Mouse (Mus musculus) retina, embryonic 14.5 days (tissue): ENCODE results near the gene Aak1.

ENCODE experiments used
- DNase-seq: peaks from one replicate; pipeline ENCODE4 v3.0.0-alpha.2; 2015; ENCODE audit warnings: low spot score

Aak1 gene

DNA sequence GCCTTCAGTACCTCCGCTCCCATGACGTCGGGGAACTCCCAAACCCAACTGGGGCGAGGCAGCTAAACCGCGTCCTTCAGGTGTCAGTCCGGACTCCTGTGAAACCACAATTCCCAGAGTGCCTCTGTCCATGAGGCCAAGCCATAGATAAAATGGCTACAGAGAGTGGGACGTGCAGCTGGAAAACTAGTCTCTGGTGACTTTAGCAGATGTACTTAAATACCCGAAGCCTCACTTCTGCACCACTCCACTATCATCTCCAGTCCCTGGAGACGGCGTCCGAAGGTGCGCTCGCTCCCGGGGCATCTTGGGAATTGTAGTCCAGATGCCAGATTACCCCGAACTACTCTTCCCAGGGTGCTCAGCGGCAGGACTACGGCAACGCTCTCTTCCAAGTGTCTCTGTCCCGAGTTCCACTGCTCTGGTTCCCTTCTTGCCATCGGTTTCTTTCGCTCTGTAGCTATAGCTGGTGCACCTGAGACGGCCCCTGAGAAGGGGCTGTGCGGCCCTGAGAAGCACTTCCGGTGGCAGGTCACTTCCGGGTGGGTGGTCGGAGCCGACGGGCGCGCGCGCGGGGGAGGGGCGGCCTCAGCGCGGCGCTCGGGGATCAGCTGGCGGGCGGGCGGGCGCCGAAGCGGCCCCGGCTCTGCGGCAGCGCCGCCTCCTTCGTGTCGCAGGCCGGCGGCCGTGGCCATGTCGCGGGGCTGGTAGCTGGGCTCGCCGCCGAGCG is at the start of gene Aak1:
Gene Aak1 (plus strand): TSS at position 603 of the 730 bp plus-strand sequence.
- peak; percentile 92 for DNase-seq

DNA sequence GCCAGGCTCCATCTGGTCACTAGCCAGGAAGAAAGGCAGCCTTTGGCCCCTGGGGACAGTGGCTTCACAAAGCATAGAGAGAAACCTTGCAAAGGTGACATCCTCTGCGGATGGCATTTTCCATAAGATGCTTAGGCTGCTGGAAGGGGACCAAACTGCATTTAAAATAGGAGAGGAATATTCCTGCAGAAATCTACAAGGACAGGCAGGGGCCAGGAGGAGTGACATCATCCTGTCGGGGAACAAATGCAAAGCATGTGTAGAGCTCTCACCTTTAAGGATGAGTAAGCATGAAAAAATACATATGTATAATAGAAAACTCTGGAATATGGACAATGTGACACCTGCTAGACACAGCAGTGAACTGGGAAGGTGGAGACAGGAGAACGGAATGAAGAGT is 48.9 kb upstream of the Aak1 start:
- no peak for DNase-seq

- no peak for DNase-seq
Observed at GRCm38 (mm10) chr6:86801431-86801830, 47.9 kb upstream of the Aak1 start.

GRCm38 (mm10) chr6:86804646-86805045 is 44.7 kb upstream of the Aak1 start:
- DNase-seq = no peak

GRCm38 (mm10) chr6:86806455-86807086 is 42.7 kb upstream of the Aak1 start:
- DNase-seq = peak; percentile 74

DNA sequence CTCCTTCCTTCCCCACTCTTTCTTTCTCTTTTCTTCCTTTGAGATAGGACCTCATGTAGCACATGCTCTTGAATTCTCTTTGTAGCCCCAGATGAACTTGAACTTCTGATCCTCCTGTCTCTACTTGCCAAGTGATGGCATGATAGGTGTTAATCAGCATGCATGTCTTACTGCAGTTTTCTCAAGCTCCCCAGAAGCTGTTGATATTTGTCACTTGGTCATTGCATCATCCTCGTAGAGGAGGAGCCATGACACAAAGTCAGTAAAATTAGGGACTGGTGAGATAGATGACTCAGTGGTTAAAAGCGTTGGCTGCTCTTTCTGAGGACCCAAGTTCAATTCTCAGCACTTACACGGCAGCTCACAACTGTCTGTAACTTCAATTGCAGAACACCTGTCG is 36.4 kb upstream of the Aak1 start:
- no peak for DNase-seq

GRCm38 (mm10) chr6:86813341-86813740 is 36.0 kb upstream of the Aak1 start:
- peak; percentile 57 for DNase-seq

DNA sequence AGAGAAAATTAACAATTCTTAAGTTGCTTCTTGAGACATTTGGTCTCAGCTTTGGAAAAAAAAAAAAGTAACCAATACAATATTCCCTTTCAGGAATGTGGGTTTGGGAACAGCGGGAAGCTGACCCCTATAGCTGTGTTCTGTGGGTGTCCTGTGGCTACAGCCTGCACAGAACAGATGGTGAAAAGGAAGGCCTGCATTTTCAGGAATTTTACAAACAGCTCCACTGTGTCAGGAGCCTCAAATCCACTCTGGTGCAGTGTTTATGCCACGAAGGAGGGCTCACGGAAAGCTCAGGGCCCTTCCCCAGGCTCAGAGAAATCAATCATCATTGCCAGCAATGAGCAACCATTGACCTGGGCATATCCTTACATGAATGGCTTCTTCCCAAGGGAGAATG is 34.4 kb upstream of the Aak1 start:
- DNase-seq = no peak

GRCm38 (mm10) chr6:86815436-86815835 is 33.9 kb upstream of the Aak1 start:
- DNase-seq = no peak

DNA sequence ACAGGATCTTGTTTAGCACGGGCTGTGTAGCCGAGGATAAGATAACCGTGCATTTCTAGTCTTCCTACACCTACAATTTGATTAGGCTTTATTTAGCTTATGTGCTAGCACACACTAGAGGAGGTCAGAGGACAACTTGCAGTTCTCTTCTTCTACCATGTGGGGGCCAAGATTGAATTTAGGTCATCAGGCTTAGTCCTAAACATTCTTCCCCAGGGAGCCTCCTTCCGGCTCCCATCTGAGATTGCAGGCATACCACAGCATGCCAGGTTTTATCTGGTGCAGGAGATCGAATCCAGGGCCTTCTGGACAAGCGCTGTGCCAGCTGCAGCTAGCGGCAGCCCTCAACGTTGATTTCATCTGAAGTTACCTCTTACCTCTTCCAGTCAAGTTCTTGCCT is 32.7 kb upstream of the Aak1 start:
- DNase-seq = peak; percentile 86

- no peak for DNase-seq
Observed at GRCm38 (mm10) chr6:86818914-86819313, 30.4 kb upstream of the Aak1 start.

DNA sequence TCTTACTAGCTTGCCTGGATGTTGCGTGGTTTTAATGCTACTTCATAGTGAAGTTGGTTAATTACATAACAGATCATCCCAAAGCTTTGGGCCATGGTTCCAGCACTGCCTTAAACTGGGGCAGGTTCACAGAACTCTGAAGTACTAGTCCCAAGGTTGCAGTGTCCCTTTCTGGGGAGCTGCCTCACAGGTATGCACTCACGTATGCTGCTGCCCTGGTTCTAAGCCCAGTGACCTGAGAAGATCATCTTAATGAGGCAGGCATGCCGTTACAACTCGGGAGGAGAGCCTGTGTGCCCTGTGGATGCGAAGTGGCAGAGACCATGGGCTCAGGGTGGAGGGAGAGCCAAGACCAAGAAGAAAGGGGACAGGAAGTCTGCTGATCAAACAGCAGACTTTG is 29.4 kb upstream of the Aak1 start:
- DNase-seq = no peak

- DNase-seq = peak; percentile 50
Observed at GRCm38 (mm10) chr6:86820690-86821089, 28.6 kb upstream of the Aak1 start.

GRCm38 (mm10) chr6:86822285-86823050 is 26.8 kb upstream of the Aak1 start:
- DNase-seq = peak; percentile 34

- DNase-seq = no peak
Observed at GRCm38 (mm10) chr6:86823051-86823431, 26.3 kb upstream of the Aak1 start.

DNA sequence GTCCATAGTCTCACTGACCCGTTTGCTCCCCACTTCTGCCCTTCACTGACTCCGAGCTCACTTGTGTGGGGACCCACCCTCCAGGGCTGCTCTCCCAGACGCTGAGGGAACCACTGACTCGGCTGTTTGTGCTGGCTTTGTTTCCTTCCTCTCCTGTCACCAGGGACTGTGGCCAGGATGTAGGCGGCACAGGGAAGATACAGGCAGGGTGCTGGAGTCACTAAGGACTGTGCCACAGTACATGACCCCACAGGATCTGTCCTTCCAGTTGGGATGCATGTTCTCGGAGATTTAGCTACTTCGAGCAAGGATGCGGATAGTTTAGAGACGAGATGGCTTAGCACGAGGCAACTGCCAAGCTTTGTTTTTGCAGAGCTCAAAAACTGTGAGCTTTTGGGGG is 25.5 kb upstream of the Aak1 start:
- DNase-seq = no peak

- DNase-seq = no peak
Observed at GRCm38 (mm10) chr6:86824401-86824800, 24.9 kb upstream of the Aak1 start.

DNA sequence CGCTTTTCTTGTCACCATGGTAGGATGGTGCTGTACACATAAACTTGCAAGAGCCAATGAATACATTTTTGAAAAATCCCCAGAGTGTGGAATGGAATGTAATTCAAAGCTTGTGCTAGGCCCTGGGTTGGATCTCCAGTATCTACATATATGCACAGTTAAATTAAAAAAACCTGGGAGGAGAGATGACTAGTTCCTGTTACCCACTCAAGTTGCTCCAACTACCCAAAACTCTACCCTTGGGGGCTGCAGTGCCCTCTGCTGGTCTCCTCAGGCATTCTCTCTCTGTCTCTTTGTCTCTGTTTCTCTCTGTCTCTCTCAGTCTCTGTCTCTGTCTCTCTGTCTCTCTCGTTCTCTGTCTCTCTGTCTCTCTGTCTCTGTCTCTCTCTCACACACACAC is 21.9 kb upstream of the Aak1 start:
- no peak for DNase-seq

DNA sequence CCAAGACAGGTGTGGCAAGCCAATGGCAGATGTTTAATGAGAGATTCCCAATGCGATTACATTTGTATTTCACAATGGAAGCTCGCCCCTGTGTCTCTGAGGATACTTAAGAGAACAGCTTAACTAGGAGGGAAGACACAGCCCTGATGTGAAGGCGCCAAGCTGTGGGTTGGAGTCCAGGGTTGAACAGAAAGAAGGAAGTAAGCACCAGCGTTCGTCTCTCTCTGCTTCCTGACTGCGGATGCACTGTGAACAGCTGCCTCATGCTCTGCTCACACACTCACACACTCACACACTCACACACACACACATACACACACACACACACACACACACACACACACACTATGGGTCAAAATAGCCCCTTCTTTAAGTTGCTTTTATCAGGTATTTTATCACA is 19.5 kb upstream of the Aak1 start:
- no peak for DNase-seq

- DNase-seq = no peak
Observed at GRCm38 (mm10) chr6:86830738-86831500, 18.4 kb upstream of the Aak1 start.

GRCm38 (mm10) chr6:86832802-86833502 is 16.4 kb upstream of the Aak1 start:
- DNase-seq = no peak

DNA sequence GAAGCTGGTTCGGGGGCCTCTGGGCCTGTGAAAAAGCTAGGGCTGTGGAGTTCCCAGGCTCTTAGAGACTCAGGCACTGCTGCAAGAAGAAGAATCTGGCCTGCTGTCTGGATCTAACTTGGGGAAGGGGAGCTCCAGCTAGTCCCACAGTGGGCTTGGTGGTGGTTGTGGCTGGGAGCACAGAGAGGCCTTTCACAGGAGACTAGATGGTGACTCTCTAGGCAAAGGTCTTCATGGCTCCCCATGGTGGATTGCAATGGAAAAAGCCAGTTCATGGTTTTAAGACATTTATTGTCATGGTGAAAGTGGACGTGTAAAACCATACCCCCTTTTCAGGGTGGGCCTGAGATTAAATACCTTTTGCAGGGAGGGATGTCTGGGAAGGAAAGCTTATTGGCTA is 10.2 kb upstream of the Aak1 start:
- DNase-seq = no peak
